Mouse (Mus musculus) neural tube, embryonic 15.5 days (tissue): ENCODE data around the gene Rhno1. TPM values are rescaled to one million over a fixed set of nuclear protein-coding genes. Genes with fewer than 3 reads are reported as not detected.
"Not testable (repeated sequence)": the region's sequence is repeated elsewhere in the genome, so short reads cannot be mapped to it uniquely, and the experiment has no call there.

Source experiments
- ATAC-seq: fragments of 200-750 bp; cut with Nextera tagmentation; 2 replicates; pipeline ENCODE4 v1.8.0; 2017; ENCODE audit warnings: mild to moderate bottlenecking, moderate TSS enrichment, moderate library complexity; ENCODE audit not compliant: low FRiP score
- H3K27ac ChIP-seq: fragments of 300-500 bp; sonication (generic); replicated peaks from 2 replicates; pipeline ENCODE4 v1.5.1; 2015; ENCODE audit warnings: mild to moderate bottlenecking, inconsistent platforms
- H3K27me3 ChIP-seq: fragments of 300-500 bp; sonication (generic); replicated peaks from 2 replicates; pipeline ENCODE4 v1.6.1; 2015; ENCODE audit warnings: inconsistent platforms
- H3K36me3 ChIP-seq: fragments of 300-500 bp; sonication (generic); 2 replicates; pipeline ENCODE4 v1.6.1; 2015; ENCODE audit warnings: inconsistent platforms
- H3K4me1 ChIP-seq: fragments of 300-500 bp; sonication (generic); 2 replicates; pipeline ENCODE4 v1.6.1; 2015; ENCODE audit warnings: inconsistent platforms
- H3K4me2 ChIP-seq: fragments of 300-500 bp; sonication (generic); 2 replicates; pipeline ENCODE4 v1.6.1; 2015; ENCODE audit warnings: inconsistent platforms, mild to moderate bottlenecking, moderate library complexity
- H3K4me3 ChIP-seq: fragments of 300-500 bp; sonication (generic); replicated peaks from 2 replicates; pipeline ENCODE4 v1.5.1; 2015; ENCODE audit warnings: mild to moderate bottlenecking, inconsistent platforms
- H3K9ac ChIP-seq: fragments of 300-500 bp; sonication (generic); replicated peaks from 2 replicates; pipeline ENCODE4 v1.6.1; 2015; ENCODE audit warnings: mild to moderate bottlenecking, inconsistent platforms
- H3K9me3 ChIP-seq: fragments of 300-500 bp; sonication (generic); replicated peaks from 2 replicates; pipeline ENCODE4 v1.6.1; 2016; ENCODE audit warnings: inconsistent platforms
- whole genome bisulfite sequencing: fragments of 180-500 bp; shearing (Covaris S2); methylation state at CpG from one replicate; pipeline ENCODE4 v1.1.7; 2015; ENCODE audit warnings: mixed read lengths; 5-methylcytosine and 5-hydroxymethylcytosine counted together
- polyA plus RNA-seq: library from polyadenylated mRNA; unstranded; fragments of >200 nt; fragmentation: Nextera tagmentation; extraction: Ambion mirVana; gene quantifications from 2 replicates; pipeline ENCODE4 v1.2.1, GENCODE M21; 2015

Gene Rhno1
- polyA plus RNA-seq, 1 experiment from 2014 or later, result 72.2 TPM

DNA sequence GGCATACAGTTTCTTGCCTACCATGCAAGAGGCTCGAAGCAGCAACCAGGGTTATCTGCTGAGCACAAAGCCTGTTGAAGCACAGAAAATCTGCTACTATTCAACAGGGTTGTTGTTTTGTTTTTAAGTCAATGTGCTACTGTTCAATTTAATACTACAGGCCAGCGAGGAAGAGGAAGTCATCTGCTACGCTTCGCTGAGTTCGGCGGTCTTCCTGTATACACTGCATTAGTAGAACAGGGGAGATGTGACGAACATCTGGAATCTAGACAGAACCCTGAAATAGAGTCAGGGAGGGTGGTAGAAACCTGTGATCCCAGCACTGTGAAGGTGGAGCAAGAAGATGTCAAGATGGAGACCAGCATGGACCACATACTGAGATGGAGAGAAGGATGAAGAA, 21.0 kb upstream of the Rhno1 start:
- Histone ChIP-seq H3K4me1 (no peaks in the 10 kb centered on the region), H3K4me2 (no peak overlapping the region), H3K9me3 (no peaks in the 10 kb centered on the region), H3K27ac (no peak overlapping the region), H3K9ac (no peak overlapping the region), H3K4me3 (no peak overlapping the region), H3K36me3 (no peaks in the 10 kb centered on the region), H3K27me3 (no peaks in the 10 kb centered on the region)
- ATAC-seq, result no peak
- 79% methylated on average over 7 of the region's 7 CpGs for WGBS

GRCm38 (mm10) chr6:128381254-128381653, 18.5 kb upstream of the Rhno1 start:
- ATAC-seq, result no peak
- Histone ChIP-seq H3K27ac (no peak overlapping the region), H3K36me3 (no peaks in the 10 kb centered on the region), H3K9me3 (no peaks in the 10 kb centered on the region), H3K4me2 (no peak overlapping the region), H3K4me3 (no peak overlapping the region), H3K27me3 (no peaks in the 10 kb centered on the region), H3K4me1 (no peaks in the 10 kb centered on the region), H3K9ac (no peak overlapping the region)
- WGBS, result 68% methylated on average over 3 of the region's 3 CpGs

GRCm38 (mm10) chr6:128380594-128381167, 18.0 kb upstream of the Rhno1 start:
- not testable (repeated sequence) for H3K4me3 ChIP-seq, H3K27ac ChIP-seq, H3K4me1 ChIP-seq, H3K9ac ChIP-seq, H3K27me3 ChIP-seq, ATAC-seq, H3K36me3 ChIP-seq, H3K9me3 ChIP-seq, H3K4me2 ChIP-seq
- 93% methylated on average over 1 of the region's 1 CpGs for WGBS

DNA sequence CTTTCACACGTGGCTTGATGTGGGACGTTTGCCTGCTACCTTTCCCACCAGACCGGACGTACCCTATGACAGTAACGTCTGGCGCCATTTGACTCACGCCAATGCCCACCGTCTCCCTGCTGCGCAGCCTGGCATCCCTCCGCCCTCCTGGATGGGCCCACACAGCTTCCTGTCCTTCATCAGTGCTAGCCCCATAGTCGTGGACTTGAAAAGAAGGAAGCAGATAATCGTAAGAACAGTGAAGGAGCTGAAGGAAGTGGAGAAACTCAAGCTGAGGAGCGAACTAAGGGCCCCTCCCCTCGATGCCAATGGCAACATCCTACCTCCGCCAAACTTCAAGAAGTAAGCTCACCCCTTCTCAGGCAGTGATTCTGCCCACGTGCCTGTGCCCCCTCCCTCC, 16.9 kb upstream of the Rhno1 start:
- Histone ChIP-seq H3K36me3 (no peaks in the 10 kb centered on the region), H3K27me3 (no peaks in the 10 kb centered on the region), H3K9me3 (no peaks in the 10 kb centered on the region), H3K4me3 (no peak overlapping the region), H3K4me1 (peaks cover 4% of the 10 kb centered on the region; the same call in 1 of the 2 replicates), H3K9ac (no peak overlapping the region), H3K4me2 (no peak overlapping the region), H3K27ac (no peak overlapping the region)
- no peak for ATAC-seq
- 85% methylated on average over 16 of the region's 16 CpGs for WGBS

- no peak for ATAC-seq
- H3K4me3 ChIP-seq, result no peak overlapping the region
- no peak overlapping the region for H3K4me2 ChIP-seq
- H3K9ac ChIP-seq, result no peak overlapping the region
- no peaks in the 10 kb centered on the region for H3K9me3 ChIP-seq
- no peaks in the 10 kb centered on the region for H3K27me3 ChIP-seq
- H3K27ac ChIP-seq, result no peak overlapping the region
- no peaks in the 10 kb centered on the region for H3K36me3 ChIP-seq
- WGBS, result 92% methylated on average over 17 of the region's 17 CpGs
- H3K4me1 ChIP-seq, result peaks cover 4% of the 10 kb centered on the region; the same call in 1 of the 2 replicates
Measured at GRCm38 (mm10) chr6:128376371-128377085, 13.8 kb upstream of the Rhno1 start.

DNA sequence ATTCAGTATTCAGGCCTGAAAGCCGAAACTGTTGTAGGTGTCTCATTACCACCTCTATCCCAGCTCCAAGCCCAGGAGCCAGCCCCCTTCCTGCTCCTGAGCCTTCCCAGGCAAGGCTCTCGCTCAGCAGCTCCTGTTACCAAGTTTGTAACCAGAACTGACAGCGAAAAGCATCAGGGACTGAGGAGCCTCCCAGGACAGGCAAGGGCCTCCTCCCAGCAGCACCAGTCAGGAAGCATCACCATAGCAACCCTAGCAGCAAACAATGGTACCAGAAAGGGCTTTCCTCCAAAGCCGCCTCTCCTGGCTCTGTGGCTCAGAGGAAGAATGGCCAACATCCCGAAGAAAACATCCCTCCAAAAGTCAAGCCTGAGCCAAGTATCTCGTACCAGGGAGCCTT, 12.5 kb upstream of the Rhno1 start, which contains the start of the genes Tex52 and Gm44596:
Gene Tex52, plus strand, starts transcription at position 265 of the 400 bp plus-strand sequence.
Gene Gm44596, plus strand, starts transcription at position 312 of the 400 bp plus-strand sequence.
- no peaks in the 10 kb centered on the region for H3K27me3 ChIP-seq
- peak within 1 kb of the TSS; percentile 41; the same call in 1 of the 2 replicates for H3K27ac ChIP-seq
- no peak within 1 kb of the TSS for H3K4me2 ChIP-seq
- H3K4me1 ChIP-seq, result peaks cover 4% of the 10 kb centered on the region; the same call in 1 of the 2 replicates
- H3K36me3 ChIP-seq, result no peaks in the 10 kb centered on the region
- H3K4me3 ChIP-seq, result no peak within 1 kb of the TSS
- no peaks in the 10 kb centered on the region for H3K9me3 ChIP-seq
- ATAC-seq, result peak; percentile 64
- no peak within 1 kb of the TSS for H3K9ac ChIP-seq
- WGBS, result 21% methylated on average over 6 of the region's 6 CpGs

- Histone ChIP-seq H3K4me3 (no peak overlapping the region), H3K36me3 (no peaks in the 10 kb centered on the region), H3K4me2 (no peak overlapping the region), H3K9me3 (no peaks in the 10 kb centered on the region), H3K27ac (no peak overlapping the region), H3K9ac (no peak overlapping the region), H3K27me3 (no peaks in the 10 kb centered on the region), H3K4me1 (peaks cover 3% of the 10 kb centered on the region; the same call in 1 of the 2 replicates)
- no peak for ATAC-seq
- WGBS, result 97% methylated on average over 5 of the region's 5 CpGs
Measured at GRCm38 (mm10) chr6:128370040-128370439, 7.3 kb upstream of the Rhno1 start.

GRCm38 (mm10) chr6:128366466-128366865, 3.8 kb upstream of the Rhno1 start:
- Histone ChIP-seq H3K27me3 (no peaks in the 10 kb centered on the region), H3K27ac (no peak overlapping the region), H3K4me1 (peaks cover 12% of the 10 kb centered on the region), H3K9ac (no peak overlapping the region), H3K4me2 (no peak overlapping the region), H3K9me3 (no peaks in the 10 kb centered on the region), H3K36me3 (no peaks in the 10 kb centered on the region), H3K4me3 (no peak overlapping the region)
- no peak for ATAC-seq
- WGBS, result 94% methylated on average over 5 of the region's 5 CpGs

DNA sequence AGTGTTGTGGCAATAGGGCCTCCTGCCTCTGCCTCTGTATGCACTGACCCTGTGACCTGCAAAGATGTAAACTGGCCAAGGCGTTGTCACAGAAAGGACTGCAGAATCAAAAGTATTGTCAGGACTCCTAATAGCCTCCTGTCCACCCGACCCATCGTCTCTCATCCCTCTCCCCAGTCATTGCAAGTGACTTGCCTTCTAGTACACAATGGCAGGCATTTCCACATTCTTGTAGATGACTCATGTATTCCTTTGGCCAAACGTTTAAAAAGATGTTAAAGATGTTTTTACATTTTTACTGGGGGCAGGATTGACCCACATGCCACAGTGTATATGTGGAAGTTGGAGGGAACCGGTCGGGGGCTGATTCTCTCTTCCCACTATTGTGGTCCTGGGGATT, 2.0 kb upstream of the Rhno1 start:
- no peaks in the 10 kb centered on the region for H3K9me3 ChIP-seq

DNA sequence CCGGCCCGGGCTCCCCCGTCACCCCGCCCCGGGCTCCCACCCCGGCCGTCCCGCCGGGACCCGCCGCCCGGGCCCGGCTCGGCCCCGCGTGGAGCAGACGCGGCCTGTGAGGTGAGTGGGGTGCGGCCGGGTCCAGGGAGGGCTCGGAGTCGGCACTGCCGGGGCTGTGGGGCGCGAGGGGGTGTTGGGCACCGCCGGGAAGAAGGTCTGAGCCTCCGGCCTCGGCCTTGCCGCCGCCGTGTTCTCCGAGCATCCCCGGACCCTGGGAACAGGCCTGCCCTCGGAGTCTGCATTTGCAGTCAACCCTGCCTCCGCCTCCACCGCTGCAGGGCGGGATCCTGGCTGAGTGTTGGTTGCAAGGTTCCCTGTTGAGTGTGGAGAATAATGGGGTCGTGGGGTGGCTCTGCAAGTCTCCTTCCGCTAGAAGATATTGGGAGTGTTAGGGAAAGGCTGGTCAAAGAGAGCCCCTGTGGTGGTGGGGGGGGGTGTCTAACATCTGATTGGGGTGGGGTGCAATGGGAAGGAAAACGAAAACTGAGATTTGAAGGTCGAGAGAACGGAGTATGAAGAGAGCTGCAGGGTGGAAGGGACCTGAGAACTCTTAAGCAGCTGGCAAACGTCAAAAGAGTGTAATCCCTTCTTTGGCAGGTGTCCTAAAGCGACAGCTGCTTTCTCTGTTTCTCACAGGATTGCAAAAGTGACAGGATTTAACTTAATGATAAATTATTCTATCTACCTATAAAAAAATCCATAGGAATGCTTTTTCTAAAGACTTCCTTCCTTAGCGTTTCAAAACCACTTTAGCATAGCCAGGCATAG, 505 bp upstream of the Rhno1 start:
- Histone ChIP-seq H3K36me3 (peaks cover 6% of the 10 kb centered on the region), H3K27me3 (no peaks in the 10 kb centered on the region), H3K9me3 (no peaks in the 10 kb centered on the region), H3K9ac (peak overlapping the region; percentile 75), H3K27ac (peak overlapping the region; percentile 88), H3K4me1 (peaks cover 36% of the 10 kb centered on the region), H3K4me3 (peak overlapping the region; percentile 81), H3K4me2 (peak overlapping the region; percentile 100)
- ATAC-seq, result peak; percentile 30; the same call in 1 of the 2 replicates
- WGBS, result 2% methylated on average over 46 of the region's 46 CpGs

More for the DNA sequence above, 2.0 kb upstream of the Rhno1 start:
- no peak for ATAC-seq
- Histone ChIP-seq H3K36me3 (no peaks in the 10 kb centered on the region), H3K4me3 (no peak overlapping the region), H3K27ac (no peak overlapping the region), H3K4me1 (peaks cover 29% of the 10 kb centered on the region), H3K27me3 (no peaks in the 10 kb centered on the region), H3K9ac (no peak overlapping the region), H3K4me2 (no peak overlapping the region)
- 75% methylated on average over 6 of the region's 6 CpGs for WGBS

GRCm38 (mm10) chr6:128361901-128362300, 810 bp downstream of the Rhno1 start:
- no peak for ATAC-seq
- no peaks in the 10 kb centered on the region for H3K9me3 ChIP-seq
- WGBS, result 13% methylated on average over 9 of the region's 9 CpGs

More at GRCm38 (mm10) chr6:128361901-128362300, 810 bp downstream of the Rhno1 start:
- peak overlapping the region; percentile 100 for H3K4me2 ChIP-seq
- peak overlapping the region; percentile 88 for H3K27ac ChIP-seq
- peaks cover 17% of the 10 kb centered on the region for H3K36me3 ChIP-seq
- peak overlapping the region; percentile 81 for H3K4me3 ChIP-seq
- H3K27me3 ChIP-seq, result no peaks in the 10 kb centered on the region
- peak overlapping the region; percentile 75 for H3K9ac ChIP-seq
- peaks cover 36% of the 10 kb centered on the region for H3K4me1 ChIP-seq
